In the genomic region with DNA sequence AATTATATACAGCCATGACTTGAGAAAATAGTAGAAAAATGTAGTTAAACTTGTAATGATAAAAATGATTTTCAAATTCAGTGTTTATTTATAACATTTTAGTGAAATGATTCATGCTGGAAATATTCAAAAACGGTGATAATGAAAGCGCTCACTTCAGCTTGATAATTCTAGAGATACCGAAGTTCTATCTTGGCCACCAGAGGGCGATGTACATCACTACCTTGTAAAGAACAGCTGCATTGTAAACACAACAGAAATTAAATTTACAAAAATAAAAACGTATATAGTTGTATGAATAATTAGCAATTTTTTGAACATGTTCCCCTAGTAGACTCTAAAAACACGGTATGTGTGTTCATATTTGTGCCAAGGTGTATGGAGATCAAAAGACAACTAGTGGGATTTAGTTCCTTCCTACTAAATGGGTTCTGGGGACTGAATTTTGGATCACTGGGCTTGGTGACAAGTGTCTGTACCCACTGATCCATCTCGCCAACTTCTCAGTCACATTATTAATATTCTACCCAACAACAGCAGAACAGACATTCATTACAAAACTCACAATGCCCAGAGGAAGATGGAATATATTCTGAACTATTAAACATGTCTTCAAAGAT, we compare ENCODE assay signal across 8 mouse cellular contexts.
DNase-seq lines count a peak whose midpoint lies in the region; ATAC-seq and TF ChIP-seq lines count a peak whose summit lies in the region.

No protein-coding gene starts in this region.

- peak; percentile 85 for DNase-seq in midbrain, embryonic 11.5 days (ENCODE audit: low spot score, missing footprints)
- peak; percentile 65 for DNase-seq in R1 (ENCODE audit: low read depth, low spot score)
- DNase-seq in cerebellum, postnatal 25 days = peak; percentile 43 to 81
- DNase-seq in layer of hippocampus, postnatal 14 days (ENCODE audit: low spot score in 2 of 2) = peak; percentile 34 to 71
- peak; percentile 82 for DNase-seq in midbrain, postnatal 0 days (ENCODE audit: low spot score)
- DNase-seq in ovary, postnatal 36 days (ENCODE audit: low spot score) = no peak

- no peak overlapping the region for H3K27ac ChIP-seq in midbrain, embryonic 11.5 days (ENCODE audit: low read depth, low read length)
- H3K27ac ChIP-seq in midbrain, embryonic 13.5 days = no peak overlapping the region
- H3K27ac ChIP-seq in midbrain, postnatal 0 days (ENCODE audit: low read depth, low read length) = no peak overlapping the region

- no peaks in the 10 kb centered on the region for H3K36me3 ChIP-seq in midbrain, embryonic 11.5 days (ENCODE audit: control insufficient read depth, insufficient read depth, low read length)
- H3K36me3 ChIP-seq in midbrain, embryonic 13.5 days = no peaks in the 10 kb centered on the region
- no peaks in the 10 kb centered on the region for H3K36me3 ChIP-seq in midbrain, postnatal 0 days (ENCODE audit: insufficient read depth, low read length)

- 27% methylated on average over 7 of the region's 7 CpGs for WGBS in midbrain, embryonic 11.5 days
- 22% methylated on average over 7 of the region's 7 CpGs for WGBS in midbrain, embryonic 13.5 days
- whole genome bisulfite sequencing in midbrain, postnatal 0 days = 25% methylated on average over 7 of the region's 7 CpGs

- 0 out of 2 replicates have a peak, but pooled peaks have one; percentile 48 for ATAC-seq in midbrain, embryonic 11.5 days (ENCODE audit: low FRiP score)
- ATAC-seq in midbrain, embryonic 13.5 days = no peak
- ATAC-seq in granulocyte monocyte progenitor cell, adult 5-6 weeks (replicated peaks; ENCODE audit: poor library complexity, severe bottlenecking) = peak; percentile 68
- 0 out of 2 replicates have a peak, but pooled peaks have one; percentile 10 for ATAC-seq in midbrain, postnatal 0 days (ENCODE audit: low FRiP score)

- no peaks in the 10 kb centered on the region for H3K9me3 ChIP-seq in midbrain, embryonic 11.5 days (ENCODE audit: control insufficient read depth, low read length)
- H3K9me3 ChIP-seq in midbrain, embryonic 13.5 days = no peaks in the 10 kb centered on the region
- no peaks in the 10 kb centered on the region for H3K9me3 ChIP-seq in midbrain, postnatal 0 days (ENCODE audit: low read length)

- no peak overlapping the region for H3K4me3 ChIP-seq in midbrain, embryonic 11.5 days (ENCODE audit: low read depth, low read length)
- no peak overlapping the region for H3K4me3 ChIP-seq in midbrain, embryonic 13.5 days (replicated peaks)
- no peak overlapping the region for H3K4me3 ChIP-seq in midbrain, postnatal 0 days (ENCODE audit: low read depth, low read length)

- no peaks in the 10 kb centered on the region for H3K4me1 ChIP-seq in midbrain, embryonic 11.5 days (ENCODE audit: control insufficient read depth, insufficient read depth, low read length)
- no peaks in the 10 kb centered on the region for H3K4me1 ChIP-seq in midbrain, embryonic 13.5 days (replicated peaks)
- H3K4me1 ChIP-seq in midbrain, postnatal 0 days (ENCODE audit: insufficient read depth, low read length) = no peaks in the 10 kb centered on the region

- TF ChIP-seq CTCF in midbrain, postnatal 0 days (IDR thresholded peaks at IDR 0.05) = peak; percentile 83

- no peak overlapping the region for H3K9ac ChIP-seq in midbrain, embryonic 11.5 days (ENCODE audit: low read length)
- no peak overlapping the region for H3K9ac ChIP-seq in midbrain, embryonic 13.5 days (replicated peaks)
- H3K9ac ChIP-seq in midbrain, postnatal 0 days (replicated peaks; ENCODE audit: low read length, poor library complexity, severe bottlenecking) = no peak overlapping the region

- H3K4me2 ChIP-seq in midbrain, embryonic 11.5 days = no peak overlapping the region
- H3K4me2 ChIP-seq in midbrain, embryonic 13.5 days (replicated peaks) = no peak overlapping the region
- H3K4me2 ChIP-seq in midbrain, postnatal 0 days (ENCODE audit: low read depth, low read length, poor library complexity, severe bottlenecking) = no peak overlapping the region

- H3K27me3 ChIP-seq in midbrain, embryonic 11.5 days (ENCODE audit: control insufficient read depth, insufficient read depth, low read length) = no peaks in the 10 kb centered on the region
- no peaks in the 10 kb centered on the region for H3K27me3 ChIP-seq in midbrain, embryonic 13.5 days
- no peaks in the 10 kb centered on the region for H3K27me3 ChIP-seq in midbrain, postnatal 0 days (ENCODE audit: insufficient read depth, low read length)
